Mouse (Mus musculus): ENCODE results near the gene Olfr1293-ps.

The Olfr1293-ps gene

DNA sequence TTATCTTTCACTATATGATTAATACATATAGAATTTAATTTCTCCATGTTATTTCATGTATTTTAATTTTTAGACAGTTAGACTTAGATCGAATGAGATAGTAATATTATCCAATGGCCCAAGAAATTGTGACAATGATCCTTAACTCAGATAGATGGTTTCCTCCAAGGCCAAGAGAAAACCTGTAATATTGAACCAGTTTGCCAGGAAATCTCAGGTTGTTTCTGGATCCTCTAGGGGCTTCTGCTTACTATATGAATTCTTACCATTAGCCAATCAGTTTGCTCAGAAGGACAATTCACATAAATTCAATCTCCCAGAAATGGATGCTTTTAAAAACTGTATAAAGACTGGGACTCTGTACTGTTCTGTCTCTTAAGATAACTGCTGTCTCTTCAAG lies at the start of gene Olfr1293-ps:
Olfr1293-ps (plus strand) TSS at position 301 of the 400 bp plus-strand sequence.
- DNase-seq, result no peak

GRCm38 (mm10) chr2:111480519-111480918 lies 44.5 kb upstream of the Olfr1293-ps start, which contains the start of gene Olfr1289:
Olfr1289 (plus strand) TSS chr2:111480819.
- no peak for DNase-seq

- no peak for DNase-seq
Observed at GRCm38 (mm10) chr2:111493729-111494128, 31.3 kb upstream of the Olfr1293-ps start, which contains the start of gene Olfr1290. Olfr1290 (minus strand) TSS chr2:111493829.

DNA sequence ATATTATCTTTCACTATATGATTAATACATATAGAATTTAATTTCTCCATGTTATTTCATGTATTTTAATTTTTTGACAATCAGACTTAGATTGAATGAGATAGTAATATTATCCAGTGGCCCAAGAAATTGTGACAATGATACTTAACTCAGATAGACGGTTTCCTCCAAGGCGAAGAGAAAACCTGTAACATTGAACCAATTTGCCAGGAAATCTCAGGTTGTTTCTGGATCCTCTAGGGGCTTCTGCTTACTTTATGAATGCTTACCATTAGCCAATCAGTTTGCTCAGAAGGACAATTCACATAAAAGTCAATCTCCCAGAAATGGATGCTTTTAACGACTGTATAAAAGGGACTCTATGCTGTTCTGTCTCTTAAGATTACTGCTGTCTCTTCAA lies 28.1 kb upstream of the Olfr1293-ps start, which contains the start of gene Olfr1291-ps1:
Olfr1291-ps1 (plus strand) TSS at position 301 of the 400 bp plus-strand sequence.
- no peak for DNase-seq

DNA sequence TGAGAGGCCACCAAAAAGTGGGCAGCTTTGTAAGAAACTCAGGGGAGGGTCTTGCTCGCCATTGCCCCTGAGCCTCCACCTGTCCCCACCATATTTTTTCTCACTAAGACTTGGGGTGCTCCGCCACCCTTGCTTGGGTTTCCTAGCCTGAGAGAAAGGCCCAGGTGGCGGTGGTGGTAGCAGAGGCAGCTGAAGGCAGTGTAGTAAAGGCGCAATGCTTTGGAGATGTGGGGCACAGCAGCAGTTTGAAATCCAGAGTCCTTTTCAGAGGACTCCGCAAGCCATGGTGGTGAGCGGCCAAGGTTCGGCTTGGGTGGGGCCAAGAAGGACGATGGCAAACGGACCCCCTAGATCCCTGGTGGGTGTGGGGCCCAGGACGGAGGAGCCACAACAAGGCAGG lies 7.6 kb upstream of the Olfr1293-ps start:
- no peak for DNase-seq

DNA sequence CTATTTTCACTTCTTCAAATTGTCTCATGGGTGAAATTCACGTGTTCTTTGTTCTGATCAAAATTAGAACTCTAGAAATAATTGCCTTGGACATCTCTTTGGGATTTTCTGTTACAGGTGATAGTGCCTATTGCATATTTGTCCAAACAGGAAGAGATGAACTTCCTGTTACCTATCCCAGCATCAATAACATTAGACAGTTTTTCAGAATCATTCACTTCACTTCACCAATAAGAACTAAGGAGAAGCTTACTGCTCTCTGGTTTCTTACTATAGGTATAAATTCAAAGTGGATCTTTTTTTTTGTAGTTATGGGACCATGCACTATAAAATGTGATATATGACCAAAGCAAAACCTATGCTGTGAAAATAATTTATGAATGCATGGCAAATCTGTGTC lies 15.2 kb downstream of the Olfr1293-ps start, which contains the start of gene Olfr1294:
Olfr1294 (minus strand) TSS at position 101 of the 400 bp plus-strand sequence.
- DNase-seq, result no peak

GRCm38 (mm10) chr2:111569581-111569980 lies 44.6 kb downstream of the Olfr1293-ps start, which contains the start of gene Olfr1295:
Olfr1295 (minus strand) TSS chr2:111569681.
- DNase-seq, result no peak
